Mouse (Mus musculus) kidney, embryonic 15.5 days (tissue): ENCODE results near the gene Anapc11. TPM values are rescaled to one million over a fixed set of nuclear protein-coding genes. Genes with fewer than 3 reads are reported as not detected.

ENCODE experiments used
- ATAC-seq: fragments of 200-750 bp; cut with Nextera tagmentation; replicated peaks from 2 replicates; pipeline ENCODE4 v1.8.0; 2017; ENCODE audit warnings: moderate TSS enrichment; ENCODE audit not compliant: low FRiP score
- H3K27ac ChIP-seq: fragments of 300-500 bp; sonication (generic); 2 replicates; pipeline ENCODE4 v1.5.1; 2015; ENCODE audit warnings: mild to moderate bottlenecking, inconsistent platforms
- H3K27me3 ChIP-seq: fragments of 300-500 bp; sonication (generic); 2 replicates; pipeline ENCODE4 v1.6.1; 2015; ENCODE audit warnings: inconsistent platforms
- H3K36me3 ChIP-seq: fragments of 300-500 bp; sonication (generic); 2 replicates; pipeline ENCODE4 v1.6.1; 2015; ENCODE audit warnings: inconsistent platforms
- H3K4me1 ChIP-seq: fragments of 300-500 bp; sonication (generic); 2 replicates; pipeline ENCODE4 v1.6.1; 2015; ENCODE audit warnings: inconsistent platforms
- H3K4me2 ChIP-seq: fragments of 300-500 bp; sonication (generic); 2 replicates; pipeline ENCODE4 v1.6.1; 2015; ENCODE audit warnings: moderate library complexity, mild to moderate bottlenecking, inconsistent platforms
- H3K4me3 ChIP-seq: fragments of 300-500 bp; sonication (generic); replicated peaks from 2 replicates; pipeline ENCODE4 v1.5.1; 2015; ENCODE audit warnings: mild to moderate bottlenecking, inconsistent platforms
- H3K9ac ChIP-seq: fragments of 300-500 bp; sonication (generic); 2 replicates; pipeline ENCODE4 v1.6.1; 2015; ENCODE audit warnings: mild to moderate bottlenecking, inconsistent platforms
- H3K9me3 ChIP-seq: fragments of 300-500 bp; sonication (generic); replicated peaks from 2 replicates; pipeline ENCODE4 v1.6.1; 2016; ENCODE audit warnings: inconsistent platforms
- WGBS: fragments of 180-500 bp; shearing (Covaris S2); methylation state at CpG from one replicate; pipeline ENCODE4 v1.1.7; 2015; ENCODE audit warnings: mixed read lengths; 5-methylcytosine and 5-hydroxymethylcytosine counted together
- microRNA-seq: library from miRNA; unstranded; fragments of <30 nt; microRNA quantifications from one replicate; pipeline ENCODE4, GENCODE M21; 2016
- polyA plus RNA-seq: library from polyadenylated mRNA; unstranded; fragments of >200 nt; fragmentation: Nextera tagmentation; extraction: Ambion mirVana; gene quantifications from 2 replicates; pipeline ENCODE4 v1.2.1, GENCODE M21; 2015

Anapc11 gene
- polyA plus RNA-seq, 1 experiment from 2014 or later: 206 TPM

- H3K27ac ChIP-seq: no peak overlapping the region
- H3K4me3 ChIP-seq: no peak overlapping the region
- no peak for ATAC-seq
- H3K4me1 ChIP-seq: peaks cover 10% of the 10 kb centered on the region
- H3K9me3 ChIP-seq: no peaks in the 10 kb centered on the region
- 77% methylated on average over 3 of the region's 3 CpGs for whole genome bisulfite sequencing
- no peaks in the 10 kb centered on the region for H3K36me3 ChIP-seq
- no peak overlapping the region for H3K4me2 ChIP-seq
- H3K9ac ChIP-seq: no peak overlapping the region
- peaks cover 40% of the 10 kb centered on the region for H3K27me3 ChIP-seq
Observed at GRCm38 (mm10) chr11:120654741-120655140, 56.5 kb downstream of the Anapc11 start.

- no peak for ATAC-seq
Observed at GRCm38 (mm10) chr11:120657301-120657700, 59.1 kb downstream of the Anapc11 start.

More at GRCm38 (mm10) chr11:120657301-120657700, 59.1 kb downstream of the Anapc11 start:
- Histone ChIP-seq H3K36me3 (no peaks in the 10 kb centered on the region), H3K27ac (no peak overlapping the region), H3K4me1 (peaks cover 28% of the 10 kb centered on the region), H3K4me3 (no peak overlapping the region), H3K4me2 (no peak overlapping the region), H3K27me3 (peaks cover 65% of the 10 kb centered on the region), H3K9me3 (no peaks in the 10 kb centered on the region), H3K9ac (no peak overlapping the region)
- WGBS: 92% methylated on average over 4 of the region's 4 CpGs

Small RNAs within 50 kb of the gene (microRNA-seq; reads per million reads assigned to microRNA genes)
- 1.0 reads per million for gene Mir6936

Other genes starting within 250 kb of the Anapc11 start
- 2,367 and 2,520 TPM in 2 replicates for gene Actg1, start 249.9 kb upstream of the Anapc11 start, polyA plus RNA-seq
- 1.1 and 1.2 TPM in 2 replicates for gene Fscn2, start 236.9 kb upstream of the Anapc11 start, polyA plus RNA-seq
- gene Faap100, start 219.7 kb upstream of the Anapc11 start, polyA plus RNA-seq: 33.1 and 41.9 TPM in 2 replicates
- 33.5 and 34.8 TPM in 2 replicates for gene Nploc4, start 160.7 kb upstream of the Anapc11 start, polyA plus RNA-seq
- gene Tspan10, start 155.8 kb upstream of the Anapc11 start, polyA plus RNA-seq: not detected in 2 replicates
- 0.28 and 0.38 TPM in 2 replicates for gene Pde6g, start 144.9 kb upstream of the Anapc11 start, polyA plus RNA-seq
- gene Oxld1, start 140.4 kb upstream of the Anapc11 start, polyA plus RNA-seq: 13.1 and 13.8 TPM in 2 replicates
- 40.5 and 41.9 TPM in 2 replicates for gene Ccdc137, start 140.3 kb upstream of the Anapc11 start, polyA plus RNA-seq
- gene Arl16, start 130.8 kb upstream of the Anapc11 start, polyA plus RNA-seq: 42.7 and 53.3 TPM in 2 replicates
- 166 and 172 TPM in 2 replicates for gene Mrpl12, start 113.8 kb upstream of the Anapc11 start, polyA plus RNA-seq
- gene Slc25a10, start 106.6 kb upstream of the Anapc11 start, polyA plus RNA-seq: 84.6 and 91.9 TPM in 2 replicates
- gene Gcgr, start 67.7 kb upstream of the Anapc11 start, polyA plus RNA-seq: 2.4 and 2.6 TPM in 2 replicates
- gene Mcrip1, start 48.7 kb upstream of the Anapc11 start, polyA plus RNA-seq: 199 and 212 TPM in 2 replicates
- 0.49 and 1.4 TPM in 2 replicates for gene Ppp1r27, start 47.3 kb upstream of the Anapc11 start, polyA plus RNA-seq
- gene P4hb, start 25.2 kb upstream of the Anapc11 start, polyA plus RNA-seq: 718 and 736 TPM in 2 replicates
- gene Arhgdia, start 16.8 kb upstream of the Anapc11 start, polyA plus RNA-seq: 588 and 644 TPM in 2 replicates
- 494 TPM in 2 replicates for gene Alyref, start 56 bp upstream of the Anapc11 start, polyA plus RNA-seq
- 24.4 and 25.2 TPM in 2 replicates for gene Npb, start 10.1 kb downstream of the Anapc11 start, polyA plus RNA-seq
- 118 and 140 TPM in 2 replicates for gene Pcyt2, start 19.5 kb downstream of the Anapc11 start, polyA plus RNA-seq
- gene Sirt7, start 26.8 kb downstream of the Anapc11 start, polyA plus RNA-seq: 32.7 and 33.9 TPM in 2 replicates
- gene Mafg, start 35.2 kb downstream of the Anapc11 start, polyA plus RNA-seq: 32.2 and 35.9 TPM in 2 replicates
- gene Pycr1, start 45.3 kb downstream of the Anapc11 start, polyA plus RNA-seq: 25.4 and 29.3 TPM in 2 replicates
- 0.28 and 0.29 TPM in 2 replicates for gene Myadml2, start 49.7 kb downstream of the Anapc11 start, polyA plus RNA-seq
- gene Notum, start 62.8 kb downstream of the Anapc11 start, polyA plus RNA-seq: 5.2 and 7.7 TPM in 2 replicates
- 127 and 144 TPM in 2 replicates for gene Aspscr1, start 74.6 kb downstream of the Anapc11 start, polyA plus RNA-seq
- 164 and 176 TPM in 2 replicates for gene Cenpx, start 115.3 kb downstream of the Anapc11 start, polyA plus RNA-seq
- 52.9 and 66.0 TPM in 2 replicates for gene Lrrc45, start 115.5 kb downstream of the Anapc11 start, polyA plus RNA-seq
- 27.6 and 31.0 TPM in 2 replicates for gene Rac3, start 123.0 kb downstream of the Anapc11 start, polyA plus RNA-seq
- 31.9 and 32.1 TPM in 2 replicates for gene Dcxr, start 128.9 kb downstream of the Anapc11 start, polyA plus RNA-seq
- 2.4 and 3.4 TPM in 2 replicates for gene Cbr2, start 133.7 kb downstream of the Anapc11 start, polyA plus RNA-seq
- gene Hmga1b, start 164.4 kb downstream of the Anapc11 start, polyA plus RNA-seq: 3.8 and 6.1 TPM in 2 replicates
- 36.5 and 39.9 TPM in 2 replicates for gene Rfng, start 185.8 kb downstream of the Anapc11 start, polyA plus RNA-seq
- 200 and 215 TPM in 2 replicates for gene Gps1, start 185.9 kb downstream of the Anapc11 start, polyA plus RNA-seq
- gene Dus1l, start 198.0 kb downstream of the Anapc11 start, polyA plus RNA-seq: 74.2 and 87.2 TPM in 2 replicates
- 44.1 and 51.8 TPM in 2 replicates for gene Fasn, start 226.1 kb downstream of the Anapc11 start, polyA plus RNA-seq